Mouse (Mus musculus): ENCODE data around the gene Lsm2.
A peak's percentile ranks its signal among the peaks of the same experiment; 100 is the strongest.

Lsm2 gene

DNA sequence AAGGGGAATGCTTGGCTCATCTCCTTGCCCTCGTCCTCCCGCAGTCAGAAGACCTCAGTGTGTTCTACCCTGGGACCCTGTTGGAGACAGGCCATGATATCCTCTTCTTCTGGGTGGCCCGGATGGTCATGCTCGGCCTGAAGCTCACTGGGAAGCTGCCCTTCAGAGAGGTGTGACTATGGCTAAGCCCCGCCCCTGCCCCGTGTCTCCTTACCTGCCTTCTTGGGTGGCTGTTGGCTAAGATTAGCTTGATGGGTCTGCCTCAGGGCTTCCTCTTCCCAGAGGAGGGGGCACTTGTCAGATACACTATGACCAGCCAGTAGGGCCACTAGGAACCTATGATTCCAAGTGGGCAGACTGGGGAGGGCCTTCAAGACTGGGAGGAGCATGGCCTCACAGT lies 31.6 kb downstream of the Lsm2 start:
- DNase-seq (ENCODE audit: low spot score): no peak

GRCm38 (mm10) chr17:35015296-35015695 lies 33.6 kb downstream of the Lsm2 start:
- DNase-seq (ENCODE audit: low spot score): no peak

DNA sequence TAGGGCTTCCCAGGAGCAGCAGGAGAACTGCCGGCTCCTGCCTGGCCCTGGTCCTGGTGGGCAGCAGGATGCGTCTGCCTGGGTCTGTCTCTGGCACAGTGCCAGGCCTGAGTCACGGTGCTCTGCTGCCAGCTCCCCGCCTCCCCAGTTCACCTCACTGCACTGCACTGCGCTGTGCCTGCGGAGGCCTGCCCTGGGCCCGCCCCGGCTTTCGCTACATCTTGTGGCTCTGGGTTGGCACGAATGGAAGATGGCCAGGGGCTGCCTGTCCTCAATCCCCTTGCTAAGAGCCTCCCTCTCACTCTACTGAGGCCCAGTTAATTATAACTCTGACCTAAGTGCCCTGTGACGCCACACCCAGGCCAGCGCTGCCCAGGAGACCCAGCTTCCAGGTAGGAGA lies 34.7 kb downstream of the Lsm2 start, which contains the start of gene Vwa7:
Vwa7 (plus strand) TSS at position 204 of the 400 bp plus-strand sequence.
- DNase-seq (ENCODE audit: low spot score): no peak

DNA sequence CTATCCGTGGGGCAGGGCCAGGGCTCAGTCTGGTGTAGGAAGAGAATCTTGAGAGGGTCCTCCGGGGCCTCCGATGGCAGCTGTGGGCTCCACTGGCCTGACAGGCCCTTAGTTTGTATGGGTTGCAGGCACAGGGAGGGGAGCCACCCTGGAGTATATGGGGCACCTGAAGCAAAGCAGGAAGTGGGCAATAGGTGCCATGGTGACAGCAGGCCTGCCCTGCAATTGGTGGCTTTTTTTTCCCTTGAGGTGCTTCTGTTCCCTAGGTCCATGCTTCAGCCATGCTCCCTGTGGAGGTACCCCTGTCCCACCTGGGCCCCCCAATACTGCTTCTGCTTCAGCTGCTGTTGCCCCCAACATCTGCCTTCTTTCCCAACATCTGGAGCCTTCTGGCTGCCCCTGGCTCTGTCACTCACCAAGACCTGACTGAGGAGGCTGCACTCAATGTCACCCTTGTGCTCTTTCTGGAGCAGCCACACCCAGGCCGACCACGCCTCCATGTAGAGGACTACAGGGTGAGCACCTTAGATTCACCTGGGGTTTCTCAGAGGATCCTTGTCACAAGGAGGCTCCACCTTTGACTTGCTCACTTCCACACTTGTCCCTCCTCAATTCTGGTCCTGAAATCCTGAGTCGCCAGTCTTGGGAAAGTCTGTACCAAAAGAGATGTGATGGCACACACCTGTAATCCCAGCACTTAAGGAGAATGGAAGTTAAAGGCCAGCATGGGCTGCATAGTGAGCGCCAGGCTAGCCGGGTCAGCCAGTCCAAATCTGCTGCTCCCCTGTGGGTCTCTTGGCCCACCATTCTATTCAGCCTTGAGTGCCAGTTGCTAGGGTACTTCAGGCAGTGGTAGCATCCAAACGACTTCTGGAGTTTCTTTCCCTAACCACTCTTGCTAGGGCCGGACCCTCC lies 35.4 kb downstream of the Lsm2 start:
- no peak for DNase-seq (ENCODE audit: low spot score)

DNA sequence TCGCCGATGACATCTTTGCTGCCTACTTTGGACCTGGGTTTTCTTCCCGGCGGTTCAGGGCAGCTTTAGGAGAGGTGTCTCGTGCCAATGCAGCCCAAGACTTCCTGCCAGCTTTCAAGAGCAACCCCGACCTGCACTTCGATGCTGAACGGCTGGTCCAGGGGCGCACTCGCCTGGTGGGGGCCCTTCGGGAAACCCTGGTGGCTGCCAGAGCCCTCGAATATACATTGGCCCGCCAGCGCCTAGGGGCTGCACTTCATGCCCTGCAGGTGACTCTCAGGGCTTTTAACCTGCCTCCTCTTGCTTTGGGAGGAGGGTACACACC lies 36.0 kb downstream of the Lsm2 start:
- DNase-seq (ENCODE audit: low spot score): no peak

GRCm38 (mm10) chr17:35018171-35018570 lies 36.5 kb downstream of the Lsm2 start:
- DNase-seq (ENCODE audit: low spot score): no peak

DNA sequence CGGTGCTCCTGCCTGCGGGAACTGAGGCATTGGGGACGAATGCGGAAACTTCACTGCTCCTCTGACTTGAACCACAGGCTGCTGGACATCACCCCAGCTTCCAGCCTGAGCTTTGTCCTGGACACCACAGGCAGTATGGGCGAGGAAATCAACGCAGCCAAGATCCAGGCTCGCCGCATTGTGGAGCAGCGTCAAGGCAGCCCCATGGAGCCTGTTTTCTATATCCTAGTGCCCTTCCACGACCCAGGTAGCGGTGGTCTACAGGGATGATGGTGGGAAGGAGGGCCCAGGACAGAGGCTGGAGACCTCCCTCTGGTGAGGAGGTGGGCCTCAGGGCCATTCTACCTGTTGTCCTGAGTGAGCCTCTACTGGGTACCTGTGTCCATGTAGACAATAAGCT lies 38.2 kb downstream of the Lsm2 start:
- no peak for DNase-seq (ENCODE audit: low spot score)

DNA sequence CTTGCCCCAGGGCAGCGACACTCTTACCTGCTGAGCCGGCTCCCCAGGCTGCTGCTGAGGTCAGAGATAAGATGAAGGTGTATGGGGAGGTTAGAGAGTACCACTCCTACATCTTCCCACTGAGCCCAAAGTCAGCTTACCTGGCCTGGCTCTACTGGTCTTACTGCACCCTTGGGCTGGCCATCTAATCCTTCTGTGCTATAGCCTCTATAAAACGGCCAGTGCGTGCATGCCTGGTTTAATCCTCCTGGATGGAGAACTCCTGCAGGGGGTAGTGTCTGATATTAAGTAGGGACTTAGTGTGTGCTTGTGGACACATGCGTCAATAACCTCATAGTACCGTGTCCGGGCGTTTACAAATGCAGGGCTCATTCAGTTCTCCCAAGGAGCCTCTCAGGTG lies 38.9 kb downstream of the Lsm2 start:
- DNase-seq (ENCODE audit: low spot score): no peak

GRCm38 (mm10) chr17:35021163-35021808 lies 39.6 kb downstream of the Lsm2 start:
- peak; percentile 83 for DNase-seq (ENCODE audit: low spot score)

DNA sequence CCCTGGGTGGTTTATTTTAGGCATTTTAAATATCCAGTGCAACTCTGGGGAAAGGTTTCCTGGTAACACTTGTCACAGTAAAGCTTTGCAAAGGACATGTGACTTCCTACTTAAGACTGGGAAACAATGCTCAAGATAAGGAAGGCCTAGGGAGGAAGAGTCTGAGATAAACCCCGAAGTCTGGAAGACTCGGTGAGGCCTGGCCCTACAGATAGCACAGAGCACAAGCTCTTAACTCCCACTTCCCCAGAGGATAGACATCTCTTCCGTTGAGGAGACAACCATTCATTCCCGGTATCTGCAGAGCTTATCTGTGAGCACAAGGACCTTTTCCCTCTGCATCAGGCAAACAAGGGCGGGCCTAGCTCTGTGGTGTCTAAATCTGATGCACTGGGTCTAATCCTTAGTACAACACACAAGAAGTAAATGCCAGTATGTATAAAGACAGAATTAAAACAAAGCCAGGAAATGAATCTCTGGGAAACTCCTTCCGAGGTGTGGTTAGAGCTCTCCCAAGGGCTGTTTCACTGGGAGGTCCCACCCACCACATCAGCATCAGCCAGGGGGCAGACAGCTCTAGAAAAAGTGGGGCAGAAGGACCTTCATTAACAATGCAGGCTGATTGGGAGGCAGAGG lies 40.3 kb downstream of the Lsm2 start:
- peak; percentile 68 for DNase-seq (ENCODE audit: low spot score)

DNA sequence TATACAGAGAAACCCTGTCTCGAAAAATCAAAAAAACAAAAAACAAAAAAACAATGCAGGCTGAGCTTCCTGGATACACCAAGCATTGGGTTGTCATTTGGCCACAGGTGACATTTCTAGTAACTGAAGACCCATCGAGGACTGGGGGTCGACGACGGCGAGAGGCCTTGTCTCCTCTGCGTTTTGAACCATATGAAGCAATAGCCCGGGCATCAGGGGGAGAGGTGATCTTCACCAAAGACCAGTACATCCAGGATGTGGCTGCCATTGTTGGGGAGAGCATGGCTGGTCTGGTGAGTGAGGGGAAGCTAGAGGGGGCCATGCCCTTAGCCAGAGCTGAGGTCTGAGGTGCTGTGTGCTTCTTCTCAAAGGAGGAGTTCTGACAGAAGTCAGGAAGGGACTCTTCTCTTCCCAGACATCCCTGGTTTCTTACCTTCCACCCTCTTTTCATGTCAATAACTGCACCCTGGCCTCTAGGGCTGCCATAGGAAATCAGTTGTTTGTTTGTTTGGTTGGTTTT lies 40.9 kb downstream of the Lsm2 start:
- DNase-seq (ENCODE audit: low spot score): no peak

GRCm38 (mm10) chr17:35023221-35023620 lies 41.6 kb downstream of the Lsm2 start:
- no peak for DNase-seq (ENCODE audit: low spot score)

DNA sequence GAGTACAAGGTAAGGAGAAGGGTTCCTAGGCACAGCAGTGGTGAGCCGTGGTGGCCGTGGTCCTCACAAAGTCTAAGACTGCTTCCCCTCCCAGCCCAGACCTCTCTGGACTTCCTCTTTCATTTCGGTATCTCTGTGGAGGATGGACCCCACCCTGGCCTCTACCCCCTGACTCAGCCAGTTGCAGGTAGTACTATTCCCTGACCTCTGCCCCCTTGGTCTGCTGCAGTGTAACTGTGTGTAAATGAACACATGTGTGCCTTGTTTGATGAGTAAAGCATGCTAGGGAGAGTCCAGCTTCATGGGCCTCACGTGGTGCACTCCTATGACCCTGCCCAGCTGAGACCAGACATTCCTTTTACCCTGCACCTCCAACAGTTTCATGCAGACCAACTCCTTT lies 42.1 kb downstream of the Lsm2 start:
- DNase-seq (ENCODE audit: low spot score): peak; percentile 81

- DNase-seq (ENCODE audit: low spot score): no peak
Observed at GRCm38 (mm10) chr17:35024261-35024660, 42.6 kb downstream of the Lsm2 start.

- DNase-seq (ENCODE audit: low spot score): no peak
Observed at GRCm38 (mm10) chr17:35024691-35025488, 43.2 kb downstream of the Lsm2 start.

- no peak for DNase-seq (ENCODE audit: low spot score)
Observed at GRCm38 (mm10) chr17:35026206-35026605, 44.5 kb downstream of the Lsm2 start.

- DNase-seq (ENCODE audit: low spot score): no peak
Observed at GRCm38 (mm10) chr17:35027277-35028068, 45.8 kb downstream of the Lsm2 start, which contains the start of gene Sapcd1. Sapcd1 (minus strand) TSS chr17:35028016.

DNA sequence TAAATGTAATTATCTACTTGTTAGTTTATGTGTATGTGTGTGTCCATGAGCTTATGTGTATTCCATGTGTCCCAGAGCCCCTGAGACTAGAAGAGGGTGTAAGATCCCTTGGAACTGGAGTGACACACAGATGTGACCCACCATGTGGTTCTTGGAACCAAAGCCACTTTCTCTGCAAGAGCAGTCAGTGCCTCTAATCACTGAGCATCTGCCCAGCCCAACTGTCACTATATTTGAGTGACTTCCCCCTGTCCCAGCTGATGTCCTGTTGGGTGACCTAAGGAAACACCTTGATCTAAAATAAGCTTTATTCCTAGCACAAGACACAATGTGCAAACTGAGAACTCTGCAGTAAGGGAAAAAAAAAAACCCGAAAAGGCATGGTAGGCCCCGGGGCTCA lies 46.7 kb downstream of the Lsm2 start:
- DNase-seq (ENCODE audit: low spot score): no peak

DNA sequence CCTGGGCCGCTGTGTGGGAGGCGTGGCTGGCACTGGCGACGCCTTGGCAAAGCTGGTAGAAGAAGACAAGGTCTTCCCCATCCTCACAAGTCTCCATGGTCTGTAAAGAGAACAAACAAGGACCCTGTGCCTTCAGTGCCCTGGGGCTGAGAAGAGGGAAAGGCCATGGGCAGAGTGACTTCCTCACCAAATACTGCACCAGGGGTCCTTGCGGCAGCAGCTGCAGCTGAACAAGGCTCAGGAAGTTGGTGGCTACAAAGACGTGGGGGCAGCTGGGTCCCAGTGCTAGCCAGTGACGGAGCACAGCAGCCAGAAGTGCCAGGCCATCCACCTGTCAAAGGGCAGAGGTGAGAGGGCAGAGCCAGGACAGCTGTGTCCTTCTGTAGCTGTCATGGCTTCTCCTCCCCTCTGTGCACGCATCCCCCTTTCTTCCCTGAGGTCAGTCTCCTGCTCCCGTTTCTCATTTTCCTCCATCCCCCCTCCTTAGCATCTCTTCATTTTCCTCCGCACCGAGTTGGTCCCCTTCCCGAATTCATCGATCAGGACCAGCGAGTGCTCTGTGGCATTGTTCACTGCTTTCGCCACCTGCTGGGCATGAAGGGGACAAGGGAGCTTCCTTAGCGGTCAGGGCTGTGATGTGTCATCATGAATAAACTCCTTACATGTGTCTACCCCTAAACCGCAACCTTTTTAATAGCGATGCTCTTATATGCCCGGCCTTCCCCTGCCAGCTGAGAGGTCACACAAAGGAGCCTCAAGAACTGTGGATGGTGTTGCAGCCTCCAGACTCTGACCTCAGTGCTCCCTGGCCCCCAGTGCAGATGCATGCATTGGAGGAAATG lies 48.2 kb downstream of the Lsm2 start:
- DNase-seq (ENCODE audit: low spot score): no peak

- no peak for DNase-seq (ENCODE audit: low spot score)
Observed at GRCm38 (mm10) chr17:35031272-35031671, 49.6 kb downstream of the Lsm2 start.
